Mouse (Mus musculus) thymus, adult 2 months (tissue): ENCODE results near the gene Cln6. TPM values are rescaled to one million over a fixed set of nuclear protein-coding genes. Genes with fewer than 3 reads are reported as not detected.

Experiments
- DNase-seq: peaks from one replicate; pipeline ENCODE4 v3.0.0; 2021
- H3K27ac ChIP-seq: fragments of 200-500 bp; 2 replicates; pipeline ENCODE4 v1.5.1; 2012; ENCODE audit warnings: low read length, control low read depth; ENCODE audit not compliant: control insufficient read depth, insufficient read depth
- H3K27me3 ChIP-seq: fragments of 200-500 bp; 2 replicates; pipeline ENCODE4 v1.6.1; 2012; ENCODE audit warnings: mild to moderate bottlenecking, low read length, moderate library complexity, mixed read lengths; ENCODE audit not compliant: control insufficient read depth, insufficient read depth
- H3K36me3 ChIP-seq: fragments of 200-500 bp; 2 replicates; pipeline ENCODE4 v1.6.1; 2012; ENCODE audit warnings: mild to moderate bottlenecking, low read length, moderate library complexity; ENCODE audit not compliant: control insufficient read depth, insufficient read depth
- H3K4me1 ChIP-seq: fragments of 200-500 bp; replicated peaks from 2 replicates; pipeline ENCODE4 v1.6.1; 2012; ENCODE audit warnings: low read length; ENCODE audit not compliant: control insufficient read depth, insufficient read depth
- H3K4me3 ChIP-seq: fragments of 200-500 bp; 2 replicates; pipeline ENCODE4 v1.5.1; 2012; ENCODE audit warnings: mild to moderate bottlenecking, low read length, control low read depth, moderate library complexity; ENCODE audit not compliant: control insufficient read depth, insufficient read depth
- CTCF ChIP-seq: fragments of 200-500 bp; IDR thresholded peaks from 2 replicates; pipeline ENCODE4 v1.5.1; 2012; ENCODE audit warnings: mild to moderate bottlenecking, control low read depth, low read length, moderate library complexity, borderline replicate concordance; ENCODE audit not compliant: control insufficient read depth, poor library complexity, insufficient read depth; ENCODE audit errors: extremely low read depth
- POLR2A ChIP-seq: fragments of 200-500 bp; IDR thresholded peaks from 2 replicates; pipeline ENCODE4 v1.6.1; 2012; ENCODE audit warnings: mild to moderate bottlenecking, low read length, control low read depth, moderate library complexity; ENCODE audit not compliant: control insufficient read depth, poor library complexity, insufficient read depth; ENCODE audit errors: extremely low read depth
- WGBS: fragments of 180-500 bp; shearing (Covaris S2); methylation state at CpG from one replicate; pipeline ENCODE4 v1.1.7; 2018; 5-methylcytosine and 5-hydroxymethylcytosine counted together
- polyA plus RNA-seq: library from polyadenylated mRNA; depleted of rRNA; stranded (reverse); fragments of >200 nt; gene quantifications from 2 replicates; pipeline ENCODE4 v1.2.3, GENCODE M21; 2012

Cln6 gene
- polyA plus RNA-seq, 1 experiment, result 83.6 TPM

GRCm38 (mm10) chr9:62820829-62821228 is 17.8 kb upstream of the Cln6 start:
- TF ChIP-seq CTCF (no peak), POLR2A (no peak)
- Histone ChIP-seq H3K27me3 (no peaks in the 10 kb centered on the region), H3K27ac (no peak overlapping the region), H3K36me3 (no peaks in the 10 kb centered on the region), H3K4me1 (peaks cover 5% of the 10 kb centered on the region), H3K4me3 (no peak overlapping the region)
- WGBS, result 89% methylated on average over 6 of the region's 6 CpGs
- DNase-seq, result no peak

GRCm38 (mm10) chr9:62821811-62822210 is 16.8 kb upstream of the Cln6 start:
- no peak for DNase-seq
- H3K4me3 ChIP-seq, result no peak overlapping the region
- H3K27ac ChIP-seq, result no peak overlapping the region
- H3K4me1 ChIP-seq, result peaks cover 12% of the 10 kb centered on the region
- WGBS, result 99% methylated on average over 7 of the region's 7 CpGs
- H3K36me3 ChIP-seq, result no peaks in the 10 kb centered on the region
- TF ChIP-seq POLR2A (no peak), CTCF (no peak)
- no peaks in the 10 kb centered on the region for H3K27me3 ChIP-seq

GRCm38 (mm10) chr9:62825791-62826393 is 12.7 kb upstream of the Cln6 start:
- no peak for DNase-seq
- no peaks in the 10 kb centered on the region for H3K27me3 ChIP-seq
- 63% methylated on average over 9 of the region's 9 CpGs for WGBS
- TF ChIP-seq CTCF (no peak), POLR2A (no peak)
- H3K4me1 ChIP-seq, result peaks cover 16% of the 10 kb centered on the region
- H3K27ac ChIP-seq, result peak overlapping the region; percentile 68; the same call in 1 of the 2 replicates
- no peak overlapping the region for H3K4me3 ChIP-seq
- H3K36me3 ChIP-seq, result no peaks in the 10 kb centered on the region

DNA sequence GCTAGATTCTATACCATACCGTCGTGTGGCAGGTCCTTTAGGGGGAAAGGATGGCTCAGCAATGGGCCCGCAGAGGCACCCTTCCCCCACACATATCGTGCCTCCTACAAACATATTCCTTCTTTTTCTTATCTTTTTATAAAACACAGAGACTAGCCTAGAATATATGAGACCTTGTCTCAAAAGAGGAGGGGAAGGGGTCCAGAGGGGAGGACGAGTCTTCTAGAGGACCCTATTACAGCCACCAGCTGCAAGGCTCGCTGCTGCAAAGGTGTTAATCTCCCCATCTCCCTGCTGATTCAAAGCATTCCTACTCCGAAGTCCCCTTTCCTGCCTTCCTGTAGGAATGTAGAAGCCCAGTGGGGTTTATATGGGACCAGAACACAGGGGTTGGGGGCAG is 12.1 kb upstream of the Cln6 start:
- no peak for DNase-seq
- 74% methylated on average over 7 of the region's 7 CpGs for WGBS
- Histone ChIP-seq H3K36me3 (no peaks in the 10 kb centered on the region), H3K27me3 (no peaks in the 10 kb centered on the region), H3K4me3 (no peak overlapping the region), H3K4me1 (peaks cover 16% of the 10 kb centered on the region), H3K27ac (no peak overlapping the region; the same call in 1 of the 2 replicates)
- TF ChIP-seq POLR2A (no peak), CTCF (no peak)

- DNase-seq, result no peak
- 23% methylated on average over 24 of the region's 24 CpGs for WGBS
- peak overlapping the region; percentile 10; the same call in 1 of the 2 replicates for H3K4me3 ChIP-seq
- no peaks in the 10 kb centered on the region for H3K27me3 ChIP-seq
- H3K27ac ChIP-seq, result no peak overlapping the region
- TF ChIP-seq CTCF (no peak), POLR2A (no peak)
- H3K4me1 ChIP-seq, result peaks cover 16% of the 10 kb centered on the region
- no peaks in the 10 kb centered on the region for H3K36me3 ChIP-seq
These were observed 10.5 kb upstream of the Cln6 start for GRCm38 (mm10) chr9:62827939-62828652.

GRCm38 (mm10) chr9:62828662-62829086 is 9.9 kb upstream of the Cln6 start:
- Histone ChIP-seq H3K4me3 (peak overlapping the region; percentile 10), H3K4me1 (peaks cover 16% of the 10 kb centered on the region), H3K36me3 (no peaks in the 10 kb centered on the region), H3K27ac (no peak overlapping the region), H3K27me3 (no peaks in the 10 kb centered on the region)
- TF ChIP-seq CTCF (peak; percentile 96), POLR2A (no peak)
- peak; percentile 90 for DNase-seq
- WGBS, result 2% methylated on average over 23 of the region's 23 CpGs
